Mouse (Mus musculus) bone marrow macrophage, adult 2 months (primary cell): ENCODE results near the gene Racgap1. TPM values are rescaled to one million over a fixed set of nuclear protein-coding genes. Genes with fewer than 3 reads are reported as not detected.

Experiments
- H3K27ac ChIP-seq: 2 replicates; pipeline ENCODE4 v1.5.1; 2012; ENCODE audit warnings: low read depth, low read length; ENCODE audit not compliant: insufficient read depth
- H3K4me1 ChIP-seq: 2 replicates; pipeline ENCODE4 v1.6.1; 2012; ENCODE audit warnings: low read length; ENCODE audit not compliant: control insufficient read depth, insufficient read depth
- H3K4me3 ChIP-seq: 2 replicates; pipeline ENCODE4 v1.5.1; 2012; ENCODE audit warnings: mild to moderate bottlenecking, low read length, moderate library complexity; ENCODE audit not compliant: insufficient read depth
- CTCF ChIP-seq: IDR thresholded peaks from 2 replicates; pipeline ENCODE4 v1.5.1; 2012; ENCODE audit warnings: low read depth, mild to moderate bottlenecking, low read length, moderate library complexity
- POLR2A ChIP-seq: IDR thresholded peaks from 2 replicates; pipeline ENCODE4 v1.6.1; 2012; ENCODE audit warnings: mild to moderate bottlenecking, low read depth, low read length, borderline replicate concordance
- polyA plus RNA-seq: library from polyadenylated mRNA; stranded (reverse); fragments of >200 nt; gene quantifications from 2 replicates; pipeline ENCODE4 v1.2.4, GENCODE M21; 2012; ENCODE audit not compliant: missing spikeins, insufficient read depth, insufficient read length

The Racgap1 gene
- polyA plus RNA-seq, 1 experiment: 56.8 TPM

GRCm38 (mm10) chr15:99679008-99679407, 27.6 kb upstream of the Racgap1 start:
- no peak overlapping the region for H3K4me3 ChIP-seq
- TF ChIP-seq POLR2A (no peak), CTCF (no peak)
- H3K4me1 ChIP-seq: no peaks in the 10 kb centered on the region
- H3K27ac ChIP-seq: no peak overlapping the region

- Histone ChIP-seq H3K4me1 (no peaks in the 10 kb centered on the region), H3K4me3 (no peak overlapping the region), H3K27ac (no peak overlapping the region)
- TF ChIP-seq POLR2A: no peak
- peak; percentile 44 for TF ChIP-seq CTCF
These were observed 26.8 kb upstream of the Racgap1 start for GRCm38 (mm10) chr15:99678063-99678800.

GRCm38 (mm10) chr15:99677089-99677488, 25.6 kb upstream of the Racgap1 start:
- Histone ChIP-seq H3K4me3 (no peak overlapping the region), H3K4me1 (no peaks in the 10 kb centered on the region), H3K27ac (no peak overlapping the region)
- no peak for TF ChIP-seq CTCF
- TF ChIP-seq POLR2A: no peak

GRCm38 (mm10) chr15:99674866-99675265, 23.4 kb upstream of the Racgap1 start:
- TF ChIP-seq POLR2A (no peak), CTCF (no peak)
- no peak overlapping the region for H3K4me3 ChIP-seq
- no peaks in the 10 kb centered on the region for H3K4me1 ChIP-seq
- no peak overlapping the region for H3K27ac ChIP-seq

- no peak overlapping the region for H3K27ac ChIP-seq
- TF ChIP-seq CTCF (no peak), POLR2A (no peak)
- no peaks in the 10 kb centered on the region for H3K4me1 ChIP-seq
- H3K4me3 ChIP-seq: no peak overlapping the region
These were observed 20.3 kb upstream of the Racgap1 start for GRCm38 (mm10) chr15:99671783-99672182.

- H3K27ac ChIP-seq: no peak overlapping the region
- no peaks in the 10 kb centered on the region for H3K4me1 ChIP-seq
- H3K4me3 ChIP-seq: peak overlapping the region; percentile 42; the same call in 1 of the 2 replicates
- TF ChIP-seq CTCF (no peak), POLR2A (no peak)
These were observed 19.7 kb upstream of the Racgap1 start for GRCm38 (mm10) chr15:99670964-99671670.

- H3K4me3 ChIP-seq: peak within 1 kb of the TSS; percentile 42
- TF ChIP-seq CTCF (no peak), POLR2A (no peak)
- no peaks in the 10 kb centered on the region for H3K4me1 ChIP-seq
- no peak within 1 kb of the TSS for H3K27ac ChIP-seq
These were observed 18.8 kb upstream of the Racgap1 start, which contains the start of gene Asic1 for GRCm38 (mm10) chr15:99670154-99670821. Gene Asic1 (plus strand): TSS chr15:99670368.

GRCm38 (mm10) chr15:99669392-99669791, 17.9 kb upstream of the Racgap1 start:
- no peak overlapping the region for H3K4me3 ChIP-seq
- H3K27ac ChIP-seq: no peak overlapping the region
- H3K4me1 ChIP-seq: no peaks in the 10 kb centered on the region
- no peak for TF ChIP-seq CTCF
- no peak for TF ChIP-seq POLR2A

- Histone ChIP-seq H3K4me3 (no peak overlapping the region), H3K4me1 (peaks cover 4% of the 10 kb centered on the region; the same call in 1 of the 2 replicates), H3K27ac (no peak overlapping the region)
- TF ChIP-seq CTCF: peak; percentile 99
- TF ChIP-seq POLR2A: no peak
These were observed 17.4 kb upstream of the Racgap1 start for GRCm38 (mm10) chr15:99668881-99669280.
